Mouse (Mus musculus) cerebellum, postnatal 25 days (tissue): Measurements from ENCODE around the gene Rbm34.
A peak's percentile ranks its signal among the peaks of the same experiment; 100 is the strongest.

Experiments used
- DNase-seq, 2 experiments: peaks; one replicate each; pipeline ENCODE4 v3.0.0; 2021; ENCODE audit warnings: mixed read lengths in 2 of 2

Gene Rbm34

GRCm38 (mm10) chr8:126951900-126952636, 18.8 kb downstream of the Rbm34 start:
- DNase-seq, result no peak

DNA sequence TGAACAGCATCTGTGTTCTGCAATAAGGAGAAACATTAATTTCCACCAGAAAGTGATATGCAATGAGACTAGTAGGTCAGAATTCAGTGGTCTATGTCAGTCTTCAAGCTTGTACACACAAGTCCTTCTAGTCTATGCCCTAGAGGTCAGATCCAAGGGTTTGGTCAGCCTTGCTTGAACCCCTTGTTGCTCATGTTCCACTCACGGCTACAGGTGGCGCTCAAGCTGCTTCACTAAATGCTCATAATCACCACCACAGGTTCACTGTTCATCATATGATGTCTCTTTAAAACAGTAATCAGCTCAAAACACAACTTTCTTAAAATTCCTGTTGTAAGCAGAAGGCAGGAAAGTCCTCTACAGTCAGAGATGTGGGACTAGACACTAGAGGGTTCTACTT, 21.3 kb downstream of the Rbm34 start:
- no peak for DNase-seq

GRCm38 (mm10) chr8:126946444-126946843, 24.4 kb downstream of the Rbm34 start:
- DNase-seq, result no peak

GRCm38 (mm10) chr8:126945730-126946163, 25.1 kb downstream of the Rbm34 start, which contains the start of gene Tomm20:
Tomm20 (minus strand) TSS chr8:126945844.
- DNase-seq, result peak; percentile 97 to 99

DNA sequence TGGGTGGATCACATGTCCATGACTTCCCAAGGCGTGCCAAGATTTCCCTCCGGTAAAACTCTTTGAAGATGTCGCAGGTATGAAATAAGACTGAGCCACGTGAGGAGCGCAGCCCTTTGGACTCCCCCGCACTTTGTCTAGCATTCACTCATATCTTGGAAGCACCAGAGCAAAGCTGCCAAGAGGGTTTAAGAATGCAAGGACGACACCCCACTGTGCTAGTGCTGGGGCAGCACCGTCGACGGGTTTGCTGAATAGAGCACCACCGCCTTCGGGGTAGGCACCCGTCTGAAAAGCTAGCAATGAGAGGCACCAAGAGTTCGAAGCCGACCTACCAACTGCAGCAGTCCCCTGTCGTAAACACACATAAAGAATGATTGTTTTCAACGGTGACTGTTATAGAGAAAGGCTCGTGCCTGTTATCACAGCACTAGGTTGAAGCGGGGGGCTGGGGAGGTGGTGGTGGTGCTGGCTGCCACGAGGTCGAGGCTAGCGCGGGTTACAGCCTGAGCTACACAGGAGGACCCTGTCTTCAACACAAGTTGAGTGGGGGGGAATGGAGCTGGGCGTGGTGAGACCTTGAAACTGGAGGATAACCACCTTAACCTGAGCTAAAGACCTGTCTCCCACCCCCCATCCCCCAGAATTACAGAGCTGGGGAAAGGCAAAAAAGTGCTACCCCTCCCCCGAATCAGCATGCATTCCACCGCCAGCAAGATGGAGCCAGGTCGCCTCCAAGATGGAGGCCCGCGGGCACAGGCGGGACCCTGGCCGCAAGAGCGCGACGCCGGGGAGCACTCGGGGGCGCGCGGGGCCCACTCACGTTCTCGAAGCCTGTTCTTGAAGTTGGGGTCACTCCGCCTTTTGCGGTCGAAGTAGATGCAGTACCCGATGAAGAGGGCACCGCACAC, 25.8 kb downstream of the Rbm34 start:
- DNase-seq, result peak; percentile 20 to 43

- DNase-seq, result no peak
Measured at GRCm38 (mm10) chr8:126943565-126943964, 27.3 kb downstream of the Rbm34 start.

- DNase-seq, result no peak
Measured at GRCm38 (mm10) chr8:126937337-126937736, 33.5 kb downstream of the Rbm34 start.

GRCm38 (mm10) chr8:126935932-126936331, 34.9 kb downstream of the Rbm34 start:
- no peak for DNase-seq

- DNase-seq, result no peak
Measured at GRCm38 (mm10) chr8:126935387-126935786, 35.5 kb downstream of the Rbm34 start.

GRCm38 (mm10) chr8:126932656-126933055, 38.2 kb downstream of the Rbm34 start:
- DNase-seq, result no peak

DNA sequence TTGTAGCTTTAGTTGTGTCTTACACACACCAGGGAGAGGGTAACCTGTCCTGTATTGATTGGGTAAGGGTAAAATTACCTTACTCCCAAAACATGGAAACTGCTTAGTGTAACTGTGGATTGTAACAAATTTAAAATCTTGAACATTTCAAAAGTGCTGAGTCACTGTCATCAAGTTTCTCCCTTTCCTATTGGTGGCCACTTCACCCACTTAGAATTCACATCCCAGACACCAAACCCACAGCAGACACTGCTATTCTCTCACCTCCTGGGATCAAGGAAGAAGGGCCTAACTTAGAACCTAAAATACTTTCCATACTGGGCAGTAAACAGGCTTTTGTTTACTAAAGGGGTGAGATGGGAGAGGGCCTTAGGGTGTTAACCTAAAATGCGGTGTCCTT, 38.6 kb downstream of the Rbm34 start:
- no peak for DNase-seq

- DNase-seq, result no peak
Measured at GRCm38 (mm10) chr8:126931720-126932119, 39.2 kb downstream of the Rbm34 start.

DNA sequence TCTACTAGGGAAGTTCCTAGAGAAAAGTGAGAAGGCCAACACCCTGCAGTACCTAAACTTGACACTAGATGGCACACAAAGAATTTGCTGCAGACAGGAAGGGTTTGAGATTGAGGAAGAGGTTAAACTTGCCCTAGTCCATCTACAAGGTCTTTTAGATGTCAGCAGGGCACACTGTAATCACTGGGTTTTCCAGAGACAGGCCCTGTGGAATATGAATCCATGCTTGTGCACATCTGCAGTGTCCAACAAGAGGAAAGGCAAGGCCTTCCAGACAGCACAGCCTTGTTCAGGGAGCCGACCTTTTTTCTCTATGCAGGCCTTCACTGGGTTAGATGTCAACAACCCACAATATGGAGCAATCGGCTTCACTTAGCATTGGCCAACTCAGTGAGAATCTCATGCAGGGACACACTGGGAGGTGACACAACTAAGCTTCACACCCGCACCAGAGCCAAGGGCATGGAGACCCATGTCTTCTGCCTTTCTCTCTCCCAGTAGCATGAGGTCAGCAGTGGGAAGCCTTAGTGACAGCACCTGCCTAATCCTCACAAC, 41.2 kb downstream of the Rbm34 start:
- peak; percentile 62 to 78 for DNase-seq

GRCm38 (mm10) chr8:126928755-126929505, 41.9 kb downstream of the Rbm34 start:
- DNase-seq, result peak; percentile 42 to 66

GRCm38 (mm10) chr8:126928028-126928427, 42.8 kb downstream of the Rbm34 start:
- no peak for DNase-seq

DNA sequence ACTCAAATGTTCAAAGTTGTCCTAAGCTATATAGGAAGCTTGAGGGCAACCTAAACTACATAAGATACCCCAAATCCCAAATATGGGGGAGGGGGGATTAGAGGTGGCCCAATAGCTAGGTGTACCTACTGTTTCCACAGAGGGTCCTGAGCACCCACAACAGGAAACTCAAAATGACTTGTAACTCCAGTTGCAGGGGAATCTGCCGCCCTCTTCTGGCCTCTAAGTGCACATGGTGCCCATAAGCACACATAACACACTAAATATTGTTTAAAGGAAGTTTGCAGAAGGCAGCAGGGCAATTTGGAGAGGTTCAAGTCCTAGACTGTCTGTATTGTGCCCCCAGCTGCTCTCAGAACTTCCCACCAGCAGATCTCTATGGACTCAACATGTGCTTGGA, 43.8 kb downstream of the Rbm34 start:
- DNase-seq, result no peak

DNA sequence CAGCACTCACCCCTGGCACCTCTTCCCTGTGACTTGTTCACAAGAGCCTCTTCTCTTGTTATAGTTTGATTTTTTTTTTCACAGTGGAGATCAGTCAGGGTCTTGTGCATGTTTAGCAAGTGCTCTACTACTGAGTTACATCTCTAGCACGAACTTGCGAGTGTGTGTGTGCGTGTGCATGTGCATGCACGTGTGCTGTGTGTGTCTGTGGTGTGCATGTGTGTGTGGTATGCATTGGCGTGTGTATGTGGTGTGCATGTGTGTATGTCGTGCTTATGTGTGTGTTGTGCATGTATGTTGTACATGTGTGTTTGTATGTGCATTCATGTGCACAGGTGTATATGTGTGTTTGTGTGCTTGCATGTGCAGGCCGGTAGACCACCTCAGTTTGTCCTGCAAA, 47.9 kb downstream of the Rbm34 start:
- DNase-seq, result no peak

GRCm38 (mm10) chr8:126921432-126921831, 49.4 kb downstream of the Rbm34 start:
- DNase-seq, result no peak

- peak; percentile 79 to 86 for DNase-seq
Measured at GRCm38 (mm10) chr8:126920845-126921244, 50.0 kb downstream of the Rbm34 start.

- DNase-seq, result no peak
Measured at GRCm38 (mm10) chr8:126920386-126920785, 50.5 kb downstream of the Rbm34 start.

- no peak for DNase-seq
Measured at GRCm38 (mm10) chr8:126919703-126920102, 51.2 kb downstream of the Rbm34 start.

- no peak for DNase-seq
Measured at GRCm38 (mm10) chr8:126919255-126919654, 51.6 kb downstream of the Rbm34 start.

DNA sequence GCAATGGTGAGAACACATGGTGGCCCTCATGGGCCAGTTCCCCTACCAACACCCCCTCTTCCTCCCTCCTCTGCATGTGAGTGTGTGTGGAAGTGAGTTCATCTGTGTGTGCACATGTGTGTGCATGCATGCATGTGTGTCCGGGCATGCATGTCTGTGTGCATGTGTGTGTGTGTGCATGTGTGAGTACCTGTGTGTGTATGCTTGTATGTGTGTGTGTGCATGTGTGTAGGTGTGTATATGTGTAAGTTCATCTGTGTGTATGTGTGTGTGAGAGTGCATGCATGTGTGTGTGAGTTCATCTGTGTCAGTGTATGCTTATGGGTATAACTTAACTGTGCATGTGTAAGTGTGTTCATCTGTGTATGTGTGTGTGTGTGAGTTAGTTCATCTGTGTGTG, 52.5 kb downstream of the Rbm34 start:
- DNase-seq, result no peak
